Mouse (Mus musculus) megakaryocyte, embryonic 14.5 days (primary cell): ENCODE measurements around the gene Bnip3. TPM values are rescaled to one million over a fixed set of nuclear protein-coding genes. Genes with fewer than 3 reads are reported as not detected.
A peak's percentile ranks its signal among the peaks of the same experiment; 100 is the strongest.

Experiments used
- H3K27me3 ChIP-seq: replicated peaks from 2 replicates; pipeline ENCODE3; 2012; ENCODE audit warnings: inconsistent platforms
- H3K36me3 ChIP-seq: replicated peaks from 2 replicates; pipeline ENCODE3; 2012; ENCODE audit warnings: low read length, inconsistent platforms, mixed read lengths
- H3K4me1 ChIP-seq: 2 replicates; pipeline ENCODE4 v1.6.1; 2012; ENCODE audit warnings: inconsistent platforms
- H3K4me3 ChIP-seq: replicated peaks from 2 replicates; pipeline ENCODE3; 2012; ENCODE audit warnings: moderate library complexity, mild to moderate bottlenecking, inconsistent platforms
- H3K9me3 ChIP-seq: 2 replicates; pipeline ENCODE4 v1.6.1; 2012; ENCODE audit warnings: inconsistent platforms
- FLI1 ChIP-seq: IDR thresholded peaks from 2 replicates; pipeline ENCODE4 v1.6.1; 2012; ENCODE audit warnings: low read length, inconsistent platforms, mixed read lengths
- GATA1 ChIP-seq: IDR thresholded peaks from 3 replicates; pipeline ENCODE4 v1.6.1; 2012; ENCODE audit warnings: mixed read lengths, low read length, inconsistent platforms, borderline replicate concordance
- polyA plus RNA-seq: library from polyadenylated mRNA; stranded (reverse); fragments of >175 nt; gene quantifications from 2 replicates; pipeline ENCODE4 v1.2.3, GENCODE M21; 2012; ENCODE audit warnings: low replicate concordance; ENCODE audit not compliant: insufficient read depth

Gene Bnip3
- polyA plus RNA-seq, 1 experiment, result 129 TPM

- Histone ChIP-seq H3K36me3 (no peaks in the 10 kb centered on the region), H3K9me3 (peaks cover 21% of the 10 kb centered on the region), H3K27me3 (peaks cover 74% of the 10 kb centered on the region), H3K4me3 (no peak overlapping the region), H3K4me1 (peaks cover 13% of the 10 kb centered on the region)
- TF ChIP-seq GATA1 (no peak), FLI1 (no peak)
Observed at GRCm38 (mm10) chr7:138938991-138939390, 29.7 kb upstream of the Bnip3 start.

- H3K27me3 ChIP-seq, result peaks cover 38% of the 10 kb centered on the region
- H3K4me3 ChIP-seq, result no peak overlapping the region
- H3K36me3 ChIP-seq, result no peaks in the 10 kb centered on the region
- peaks cover 22% of the 10 kb centered on the region for H3K9me3 ChIP-seq
- TF ChIP-seq GATA1, result no peak
- no peak for TF ChIP-seq FLI1
- no peaks in the 10 kb centered on the region for H3K4me1 ChIP-seq
Observed at GRCm38 (mm10) chr7:138934523-138934922, 25.2 kb upstream of the Bnip3 start.

- Histone ChIP-seq H3K9me3 (peaks cover 11% of the 10 kb centered on the region; the same call in 1 of the 2 replicates), H3K4me3 (no peak overlapping the region), H3K27me3 (peaks cover 16% of the 10 kb centered on the region), H3K4me1 (peaks cover 15% of the 10 kb centered on the region), H3K36me3 (no peaks in the 10 kb centered on the region)
- TF ChIP-seq FLI1 (no peak), GATA1 (no peak)
Observed at GRCm38 (mm10) chr7:138928456-138928855, 19.1 kb upstream of the Bnip3 start.

GRCm38 (mm10) chr7:138923756-138924425 lies 14.6 kb upstream of the Bnip3 start:
- H3K4me1 ChIP-seq, result peaks cover 37% of the 10 kb centered on the region
- no peaks in the 10 kb centered on the region for H3K36me3 ChIP-seq

GRCm38 (mm10) chr7:138921611-138922010 lies 12.3 kb upstream of the Bnip3 start:
- Histone ChIP-seq H3K4me3 (no peak overlapping the region), H3K4me1 (peaks cover 33% of the 10 kb centered on the region), H3K27me3 (peaks cover 13% of the 10 kb centered on the region), H3K36me3 (no peaks in the 10 kb centered on the region), H3K9me3 (no peaks in the 10 kb centered on the region)
- no peak for TF ChIP-seq GATA1
- TF ChIP-seq FLI1, result no peak

More at GRCm38 (mm10) chr7:138923756-138924425, 14.6 kb upstream of the Bnip3 start:
- Histone ChIP-seq H3K4me3 (no peak overlapping the region), H3K9me3 (peaks cover 6% of the 10 kb centered on the region; the same call in 1 of the 2 replicates), H3K27me3 (peaks cover 16% of the 10 kb centered on the region)
- TF ChIP-seq GATA1 (no peak), FLI1 (no peak)

GRCm38 (mm10) chr7:138919156-138919944 lies 10.0 kb upstream of the Bnip3 start:
- Histone ChIP-seq H3K4me3 (peak overlapping the region; percentile 91), H3K27me3 (peaks cover 9% of the 10 kb centered on the region), H3K36me3 (no peaks in the 10 kb centered on the region), H3K4me1 (peaks cover 36% of the 10 kb centered on the region), H3K9me3 (no peaks in the 10 kb centered on the region)
- TF ChIP-seq FLI1 (no peak), GATA1 (no peak)

DNA sequence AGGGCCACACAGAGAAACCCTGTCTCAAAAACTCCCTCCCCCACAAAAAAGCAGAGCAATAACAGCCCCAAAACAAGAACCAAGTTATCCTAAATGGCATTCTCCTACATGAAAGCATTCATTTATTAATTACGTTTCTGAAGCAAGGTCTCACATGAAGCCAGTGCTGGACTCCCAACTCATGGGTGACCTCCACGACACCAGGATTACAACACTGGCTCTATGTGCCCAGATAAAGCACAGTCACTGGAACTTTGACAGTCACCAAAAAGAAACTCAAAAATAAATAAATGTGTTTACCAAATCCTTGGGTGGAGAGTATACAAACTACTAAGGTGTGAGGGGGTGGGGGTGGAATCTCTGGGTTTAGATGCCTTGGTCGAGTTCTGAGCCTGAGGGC lies 4.3 kb upstream of the Bnip3 start:
- no peaks in the 10 kb centered on the region for H3K9me3 ChIP-seq
- peaks cover 36% of the 10 kb centered on the region for H3K4me1 ChIP-seq
- H3K36me3 ChIP-seq, result no peaks in the 10 kb centered on the region
- no peaks in the 10 kb centered on the region for H3K27me3 ChIP-seq
- no peak overlapping the region for H3K4me3 ChIP-seq
- TF ChIP-seq GATA1, result no peak
- no peak for TF ChIP-seq FLI1

DNA sequence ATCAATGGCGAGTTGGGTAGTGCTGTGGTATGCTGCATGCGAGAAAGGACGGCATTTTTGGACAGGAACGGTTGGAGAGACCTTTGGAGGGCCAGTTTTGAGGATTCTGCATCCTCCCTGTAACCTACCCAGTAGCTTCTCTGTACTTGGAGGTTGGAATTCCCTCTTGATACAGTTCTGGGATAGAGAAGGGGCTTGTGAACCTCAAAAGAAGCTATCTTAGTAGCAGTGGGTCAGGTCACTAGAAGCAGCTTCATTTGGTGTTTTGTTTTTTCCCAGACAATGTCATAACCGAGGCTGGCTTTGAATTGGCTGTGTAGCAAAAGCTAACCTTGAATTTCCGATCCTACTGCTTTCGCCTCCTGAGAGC lies 859 bp upstream of the Bnip3 start:
- Histone ChIP-seq H3K9me3 (no peaks in the 10 kb centered on the region), H3K27me3 (no peaks in the 10 kb centered on the region), H3K4me1 (peaks cover 62% of the 10 kb centered on the region), H3K36me3 (peaks cover 19% of the 10 kb centered on the region), H3K4me3 (peak overlapping the region; percentile 100)
- TF ChIP-seq FLI1 (no peak), GATA1 (no peak)

DNA sequence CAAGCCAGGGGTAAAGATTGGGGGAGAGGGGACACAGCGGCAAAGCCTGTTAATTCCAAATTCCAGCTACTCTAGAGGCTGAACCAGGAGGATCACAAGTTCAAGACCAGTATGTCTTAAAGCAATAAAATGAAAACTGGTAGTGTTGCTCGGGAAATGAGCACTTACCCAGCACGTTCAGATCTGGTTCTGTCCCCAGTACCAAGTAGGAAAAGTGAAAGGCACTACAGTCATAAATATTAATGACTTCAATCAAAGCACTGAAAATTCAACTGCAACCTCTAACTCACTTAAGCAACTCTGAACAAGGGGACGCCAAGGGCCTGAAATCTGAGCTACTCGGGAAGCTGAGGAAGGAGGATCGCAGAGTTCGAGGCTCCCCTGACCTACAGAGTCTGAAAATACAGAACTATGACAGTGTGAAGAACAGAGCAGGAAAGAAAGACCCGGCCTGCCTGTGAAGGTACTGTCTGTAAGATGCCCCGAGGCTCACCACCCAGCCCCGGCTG lies 497 bp downstream of the Bnip3 start:
- Histone ChIP-seq H3K27me3 (no peaks in the 10 kb centered on the region), H3K4me3 (peak overlapping the region; percentile 100), H3K4me1 (peaks cover 62% of the 10 kb centered on the region), H3K9me3 (no peaks in the 10 kb centered on the region), H3K36me3 (peaks cover 29% of the 10 kb centered on the region)
- TF ChIP-seq FLI1 (no peak), GATA1 (no peak)

DNA sequence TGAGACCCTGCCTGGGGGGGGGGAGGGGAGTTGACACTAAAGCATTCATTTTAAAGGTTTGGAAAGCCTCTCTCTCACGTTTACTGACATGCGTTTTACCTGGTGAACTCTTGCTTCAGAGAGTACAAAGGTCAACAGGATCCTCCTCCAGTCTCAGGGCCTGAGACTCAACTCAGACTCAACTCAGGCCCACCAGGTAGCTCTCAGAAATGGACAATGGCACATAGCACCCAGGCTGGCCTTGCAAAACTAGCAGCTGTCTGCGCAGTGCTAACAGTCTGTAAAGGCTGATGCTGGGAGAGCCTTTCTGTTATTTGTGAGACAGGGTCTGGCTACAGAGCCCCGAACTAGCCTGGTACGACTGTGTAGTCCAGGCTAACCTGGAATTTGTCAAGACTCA lies 1.3 kb downstream of the Bnip3 start:
- H3K4me3 ChIP-seq, result peak overlapping the region; percentile 100
- no peak for TF ChIP-seq GATA1
- no peak for TF ChIP-seq FLI1
- H3K27me3 ChIP-seq, result no peaks in the 10 kb centered on the region
- no peaks in the 10 kb centered on the region for H3K9me3 ChIP-seq
- H3K36me3 ChIP-seq, result peaks cover 35% of the 10 kb centered on the region
- peaks cover 66% of the 10 kb centered on the region for H3K4me1 ChIP-seq
